17 mouse cellular contexts compared by ENCODE assay signal in genomic region chr2:121452361-121452760, GRCm38 (mm10). TPM values are rescaled to one million over a fixed set of nuclear protein-coding genes. Genes with fewer than 3 reads are reported as not detected.
DNase-seq lines count a peak whose midpoint lies in the region; ATAC-seq lines count a peak whose summit lies in the region.
"Had no signal": no experiment of that assay in that cellular context is flagged by ENCODE, and none has a peak within 500 bp of the region (broad histone marks: within the 10 kb centered on the region; RNA-seq: fewer than 3 reads in every experiment).

No protein-coding gene starts in this region.

- H3K27me3 ChIP-seq in heart, embryonic 13.5 days (replicated peaks) = no peaks in the 10 kb centered on the region
- H3K27me3 ChIP-seq in megakaryocyte, embryonic 14.5 days (replicated peaks) = no peaks in the 10 kb centered on the region
- H3K27me3 ChIP-seq: forebrain, embryonic 15.5 days; midbrain, embryonic 13.5 days had no signal

- WGBS in heart, embryonic 13.5 days = 57% methylated on average over 4 of the region's 4 CpGs

- peak; percentile 29 for DNase-seq in adrenal gland, adult 2 months
- no peak for DNase-seq in adrenal gland, postnatal 4 days (ENCODE audit: low spot score in 2 of 2)
- DNase-seq in heart, postnatal 10 days = no peak
- no peak for DNase-seq in spleen, postnatal 4 days (ENCODE audit: low spot score in 2 of 2)
- no peak for DNase-seq in testis, postnatal 14 days (ENCODE audit: low spot score)
- DNase-seq: adrenal gland, adult 8-10 months; cerebellum, adult 11-12 months; cerebellum, postnatal 25 days; lung, postnatal 36 days; retina, postnatal 1 day had no signal

- intact Hi-C loops in heart, postnatal 10 days (cut with DNase I) = no loop called here

- ATAC-seq in heart, embryonic 13.5 days (ENCODE audit: extremely low read depth, insufficient number of reproducible peaks, low FRiP score, low TSS enrichment) = no peak
- no peak for ATAC-seq in megakaryocyte, adult 5-6 weeks (ENCODE audit: poor library complexity, severe bottlenecking)
- ATAC-seq: forebrain, embryonic 15.5 days; midbrain, embryonic 13.5 days had no signal

- peaks cover 51% of the 10 kb centered on the region for H3K4me1 ChIP-seq in heart, embryonic 13.5 days
- peaks cover 65% of the 10 kb centered on the region for H3K4me1 ChIP-seq in megakaryocyte, embryonic 14.5 days

- H3K9ac ChIP-seq in heart, embryonic 13.5 days = peak overlapping the region; percentile 64
- H3K9ac ChIP-seq: forebrain, embryonic 15.5 days; midbrain, embryonic 13.5 days had no signal

- H3K4me2 ChIP-seq in heart, embryonic 13.5 days = peak overlapping the region; percentile 48
- H3K4me2 ChIP-seq: forebrain, embryonic 15.5 days; midbrain, embryonic 13.5 days had no signal

- no peaks in the 10 kb centered on the region for H3K9me3 ChIP-seq in heart, embryonic 13.5 days
- H3K9me3 ChIP-seq in megakaryocyte, embryonic 14.5 days = no peaks in the 10 kb centered on the region
- H3K9me3 ChIP-seq: forebrain, embryonic 15.5 days; midbrain, embryonic 13.5 days had no signal

- H3K36me3 ChIP-seq in heart, embryonic 13.5 days = peaks cover 45% of the 10 kb centered on the region
- H3K36me3 ChIP-seq in megakaryocyte, embryonic 14.5 days (replicated peaks; ENCODE audit: low read length) = peaks cover 54% of the 10 kb centered on the region

- peak overlapping the region; percentile 19; the same call in 1 of the 2 replicates for H3K4me3 ChIP-seq in heart, embryonic 13.5 days
- peak overlapping the region; percentile 7 for H3K4me3 ChIP-seq in megakaryocyte, embryonic 14.5 days (replicated peaks)
- H3K4me3 ChIP-seq: forebrain, embryonic 15.5 days; midbrain, embryonic 13.5 days had no signal

- H3K27ac ChIP-seq in heart, embryonic 13.5 days (replicated peaks) = peak overlapping the region; percentile 84
- H3K27ac ChIP-seq: forebrain, embryonic 15.5 days; midbrain, embryonic 13.5 days had no signal

RNA-seq across cellular contexts. Expression of gene Hypk, which starts 0.7 kb away (rescaled TPM):
- 10 to 100 TPM; 15.7 to 25.5 TPM for total RNA-seq in adrenal gland, adult 2 months (2021)
- 2.2 and 3.0 TPM in 2 replicates for polyA plus RNA-seq in adrenal gland, adult 2 months (2012; rRNA removed)
- 10 to 100 TPM; 35.6 to 40.2 TPM for total RNA-seq in adrenal gland, postnatal 4 days (2021)
- 96.3 and 106 TPM in 2 replicates for polyA plus RNA-seq in heart, embryonic 13.5 days (2015; fragmentation: Nextera tagmentation; extraction: Ambion mirVana)
- total RNA-seq in heart, postnatal 10 days (2021) = 10 to 100 TPM; 22.1 to 23.2 TPM
- polyA plus RNA-seq in megakaryocyte, embryonic 14.5 days (2012; ENCODE audit: insufficient read depth, low replicate concordance) = 12.9 and 128 TPM in 2 replicates
- 68.9 and 78.0 TPM in 2 replicates for total RNA-seq in megakaryocyte, adult 5-6 weeks (2015)
- total RNA-seq in megakaryocyte, adult 5-6 weeks (2017) = 58.5 and 73.2 TPM in 2 replicates

RNA-seq across cellular contexts. Expression of gene Serf2, which starts 3.4 kb away (rescaled TPM):
- 100 to 1,000 TPM; 272 to 371 TPM for total RNA-seq in adrenal gland, adult 2 months (2021)
- 275 and 332 TPM in 2 replicates for polyA plus RNA-seq in adrenal gland, adult 2 months (2012; rRNA removed)
- 100 to 1,000 TPM; 285 to 301 TPM for total RNA-seq in adrenal gland, postnatal 4 days (2021)
- polyA plus RNA-seq in heart, embryonic 13.5 days (2015; fragmentation: Nextera tagmentation; extraction: Ambion mirVana) = 522 and 573 TPM in 2 replicates
- 100 to 1,000 TPM; 407 to 422 TPM for total RNA-seq in heart, postnatal 10 days (2021)
- 78.6 and 558 TPM in 2 replicates for polyA plus RNA-seq in megakaryocyte, embryonic 14.5 days (2012; ENCODE audit: insufficient read depth, low replicate concordance)
- total RNA-seq in megakaryocyte, adult 5-6 weeks (2015) = 390 and 393 TPM in 2 replicates
- 216 and 267 TPM in 2 replicates for total RNA-seq in megakaryocyte, adult 5-6 weeks (2017)

RNA-seq across cellular contexts. Expression of gene Serinc4, which starts 4.2 kb away (rescaled TPM):
- under 1 TPM in 1 of 2 experiments, not detected in 1; 0.21 TPM for total RNA-seq in adrenal gland, adult 2 months (2021)
- polyA plus RNA-seq in adrenal gland, adult 2 months (2012; rRNA removed) = 0.16 and 0.20 TPM in 2 replicates
- total RNA-seq in adrenal gland, postnatal 4 days (2021) = 1 to 10 TPM in 1 of 2 experiments, under 1 TPM in 1; 0.54 to 1.0 TPM
- 0.07 and 0.13 TPM in 2 replicates for polyA plus RNA-seq in heart, embryonic 13.5 days (2015; fragmentation: Nextera tagmentation; extraction: Ambion mirVana)
- total RNA-seq in heart, postnatal 10 days (2021) = not detected
- 0.30 TPM in 1 of 2 replicates, not detected in the other for polyA plus RNA-seq in megakaryocyte, embryonic 14.5 days (2012; ENCODE audit: insufficient read depth, low replicate concordance)
- not detected in 2 replicates for total RNA-seq in megakaryocyte, adult 5-6 weeks (2015)
- 0.22 TPM in 1 of 2 replicates, not detected in the other for total RNA-seq in megakaryocyte, adult 5-6 weeks (2017)

RNA-seq across cellular contexts. Expression of gene Ell3, which starts 8.3 kb away (rescaled TPM):
- total RNA-seq in adrenal gland, adult 2 months (2021) = under 1 TPM; 0.35 to 0.63 TPM
- 0.20 and 0.23 TPM in 2 replicates for polyA plus RNA-seq in adrenal gland, adult 2 months (2012; rRNA removed)
- total RNA-seq in adrenal gland, postnatal 4 days (2021) = 1 to 10 TPM; 1.3 to 2.0 TPM
- 1.4 and 1.6 TPM in 2 replicates for polyA plus RNA-seq in heart, embryonic 13.5 days (2015; fragmentation: Nextera tagmentation; extraction: Ambion mirVana)
- under 1 TPM; 0.14 to 0.25 TPM for total RNA-seq in heart, postnatal 10 days (2021)
- not detected in 2 replicates for polyA plus RNA-seq in megakaryocyte, embryonic 14.5 days (2012; ENCODE audit: insufficient read depth, low replicate concordance)
- total RNA-seq in megakaryocyte, adult 5-6 weeks (2015) = not detected in 2 replicates
- not detected in 2 replicates for total RNA-seq in megakaryocyte, adult 5-6 weeks (2017)
- total RNA-seq: layer of hippocampus, postnatal 14 days; left cerebral cortex, postnatal 10 days had no signal

RNA-seq across cellular contexts. Expression of gene Mfap1b, which starts 21.5 kb away (rescaled TPM):
- total RNA-seq in adrenal gland, adult 2 months (2021) = 10 to 100 TPM; 37.2 to 38.7 TPM
- polyA plus RNA-seq in adrenal gland, adult 2 months (2012; rRNA removed) = 0.89 and 0.98 TPM in 2 replicates
- total RNA-seq in adrenal gland, postnatal 4 days (2021) = 10 to 100 TPM; 28.5 to 31.8 TPM
- polyA plus RNA-seq in heart, embryonic 13.5 days (2015; fragmentation: Nextera tagmentation; extraction: Ambion mirVana) = 39.7 and 42.0 TPM in 2 replicates
- total RNA-seq in heart, postnatal 10 days (2021) = 10 to 100 TPM; 25.4 to 28.7 TPM
- polyA plus RNA-seq in megakaryocyte, embryonic 14.5 days (2012; ENCODE audit: insufficient read depth, low replicate concordance) = 2.3 TPM in 1 of 2 replicates, not detected in the other
- total RNA-seq in megakaryocyte, adult 5-6 weeks (2015) = 39.0 and 40.4 TPM in 2 replicates
- total RNA-seq in megakaryocyte, adult 5-6 weeks (2017) = 42.2 and 48.4 TPM in 2 replicates
